Mouse (Mus musculus) left cerebral cortex, postnatal 10 days (tissue): ENCODE data around the gene Trp53. TPM values are rescaled to one million over a fixed set of nuclear protein-coding genes. Genes with fewer than 3 reads are reported as not detected.

ENCODE experiments used
- DNase-seq, 2 experiments: peaks; one replicate each; pipeline ENCODE4 v3.0.0; 2021 to 2022; ENCODE audit warnings: low spot score in 2 of 2, mixed read lengths in 1 of 2; ENCODE audit errors: extremely low spot score in 1 of 2
- intact Hi-C: fragments of 180-260 bp; cut with DNase I; formaldehyde crosslinking; loops from one replicate; pipeline ENCODE4 v1.15.1; 2025
- total RNA-seq, 2 experiments: library from RNA; stranded (reverse); gene quantifications; 2 replicates each; pipeline ENCODE4 v1.2.3; 2021

The Trp53 gene
- total RNA-seq, 2 experiments from 2014 or later, result 20.5 to 26.1 TPM

- intact Hi-C loops, result no loop called here
- peak in 1 of 2 experiments; percentile 79 for DNase-seq
These were observed 20.1 kb upstream of the Trp53 start, which contains the start of gene Efnb3 for GRCm38 (mm10) chr11:69559851-69560765. Gene Efnb3 (minus strand): TSS chr11:69560205.

- DNase-seq, result no peak
- intact Hi-C loops, result no loop called here
These were observed 19.0 kb upstream of the Trp53 start for GRCm38 (mm10) chr11:69560896-69561854.

GRCm38 (mm10) chr11:69563373-69563772 is 16.8 kb upstream of the Trp53 start:
- intact Hi-C loops, result no loop called here
- no peak for DNase-seq

- DNase-seq, result no peak
- intact Hi-C loops, result no loop called here
These were observed 15.8 kb upstream of the Trp53 start for GRCm38 (mm10) chr11:69564391-69564790.

GRCm38 (mm10) chr11:69565131-69565530 is 15.0 kb upstream of the Trp53 start:
- intact Hi-C loops, result no loop called here
- DNase-seq, result no peak

GRCm38 (mm10) chr11:69575220-69575619 is 4.9 kb upstream of the Trp53 start:
- intact Hi-C loops, result loop anchor here (5.0 kb wide), 2 partner anchors 33 to 42 kb away; partner anchors contain the start of gene Shbg
- DNase-seq, result no peak

GRCm38 (mm10) chr11:69576307-69576706 is 3.9 kb upstream of the Trp53 start:
- intact Hi-C loops, result loop anchor here (5.0 kb wide), 2 partner anchors 34 to 41 kb away; partner anchors contain the start of gene Shbg
- no peak for DNase-seq

GRCm38 (mm10) chr11:69578301-69578700 is 1.9 kb upstream of the Trp53 start:
- no peak for DNase-seq
- intact Hi-C loops, result loop anchor here (5.0 kb wide), 2 partner anchors 36 to 39 kb away; partner anchors contain the start of gene Shbg

GRCm38 (mm10) chr11:69579128-69580017 is 786 bp upstream of the Trp53 start:
- DNase-seq, result peak; percentile 95 to 98
- intact Hi-C loops, result loop anchor here (5.0 kb wide), 2 partner anchors 37 to 38 kb away; partner anchors contain the start of gene Shbg

GRCm38 (mm10) chr11:69580572-69581146 is 500 bp downstream of the Trp53 start:
- intact Hi-C loops, result no loop called here

GRCm38 (mm10) chr11:69581147-69581688 is 1.1 kb downstream of the Trp53 start:
- peak; percentile 86 to 96 for DNase-seq
- intact Hi-C loops, result no loop called here

More at GRCm38 (mm10) chr11:69580572-69581146, 500 bp downstream of the Trp53 start:
- no peak for DNase-seq

GRCm38 (mm10) chr11:69581814-69582213 is 1.7 kb downstream of the Trp53 start:
- intact Hi-C loops, result no loop called here
- no peak for DNase-seq

GRCm38 (mm10) chr11:69582230-69582805 is 2.2 kb downstream of the Trp53 start:
- intact Hi-C loops, result no loop called here
- DNase-seq, result no peak

- DNase-seq, result no peak
- intact Hi-C loops, result no loop called here
These were observed 3.8 kb downstream of the Trp53 start for GRCm38 (mm10) chr11:69584008-69584407.

GRCm38 (mm10) chr11:69584937-69585336 is 4.8 kb downstream of the Trp53 start:
- no peak for DNase-seq
- intact Hi-C loops, result no loop called here

- intact Hi-C loops, result no loop called here
These were observed 5.7 kb downstream of the Trp53 start for GRCm38 (mm10) chr11:69585718-69586325.

More at GRCm38 (mm10) chr11:69585718-69586325, 5.7 kb downstream of the Trp53 start:
- no peak for DNase-seq
